Mouse (Mus musculus) cerebellum, adult 9-10 months (tissue): ENCODE measurements around the gene Skida1.

ENCODE experiments used
- DNase-seq: peaks from one replicate; pipeline ENCODE4 v3.0.0; 2022

The Skida1 gene

DNA sequence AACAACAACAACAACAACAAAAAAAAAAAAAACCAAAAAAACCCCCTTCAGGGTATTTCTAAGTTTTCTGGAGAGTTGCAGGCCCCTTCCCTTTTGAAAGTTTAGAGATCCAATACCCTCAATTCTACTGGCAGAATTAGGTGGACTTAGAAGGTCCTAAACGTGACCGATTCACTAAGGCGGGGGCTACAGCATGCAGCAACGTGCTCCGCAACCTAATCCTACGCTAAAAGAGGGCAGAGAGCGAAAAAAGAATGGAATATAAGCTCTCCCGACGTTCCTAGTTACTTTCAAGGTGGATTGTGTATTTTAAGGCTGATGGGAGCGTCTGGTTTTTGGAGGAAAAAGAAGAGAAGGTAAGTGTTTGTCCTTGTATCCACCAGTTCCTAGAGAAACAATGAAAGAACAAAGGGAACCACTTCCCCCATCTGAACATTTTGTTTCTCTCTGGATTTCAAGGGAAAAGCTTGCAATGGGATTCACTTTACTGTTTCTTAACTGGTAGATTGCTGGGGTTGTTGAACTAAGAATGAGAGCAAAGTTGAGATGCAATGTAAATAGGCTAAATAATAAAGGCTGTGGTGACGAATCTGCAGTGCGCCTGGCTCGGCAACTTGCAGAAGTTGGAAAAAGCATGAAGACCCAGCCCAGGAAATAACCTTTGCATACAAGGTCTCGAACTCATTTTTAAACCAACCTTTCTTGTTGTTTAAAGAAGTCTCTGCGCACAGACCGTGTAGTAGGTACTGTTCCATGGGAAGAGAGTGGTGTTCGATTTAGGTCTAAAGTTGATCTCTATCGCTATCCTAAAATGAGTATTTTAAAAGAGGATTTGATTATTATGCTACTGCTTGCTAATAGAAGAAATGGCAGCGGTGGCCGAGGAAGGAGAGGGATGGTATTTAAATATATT lies 6.4 kb upstream of the Skida1 start, which contains the start of gene Mllt10:
Gene Mllt10, plus strand, starts transcription at position 222 of the 913 bp plus-strand sequence.
- DNase-seq: peak; percentile 52

DNA sequence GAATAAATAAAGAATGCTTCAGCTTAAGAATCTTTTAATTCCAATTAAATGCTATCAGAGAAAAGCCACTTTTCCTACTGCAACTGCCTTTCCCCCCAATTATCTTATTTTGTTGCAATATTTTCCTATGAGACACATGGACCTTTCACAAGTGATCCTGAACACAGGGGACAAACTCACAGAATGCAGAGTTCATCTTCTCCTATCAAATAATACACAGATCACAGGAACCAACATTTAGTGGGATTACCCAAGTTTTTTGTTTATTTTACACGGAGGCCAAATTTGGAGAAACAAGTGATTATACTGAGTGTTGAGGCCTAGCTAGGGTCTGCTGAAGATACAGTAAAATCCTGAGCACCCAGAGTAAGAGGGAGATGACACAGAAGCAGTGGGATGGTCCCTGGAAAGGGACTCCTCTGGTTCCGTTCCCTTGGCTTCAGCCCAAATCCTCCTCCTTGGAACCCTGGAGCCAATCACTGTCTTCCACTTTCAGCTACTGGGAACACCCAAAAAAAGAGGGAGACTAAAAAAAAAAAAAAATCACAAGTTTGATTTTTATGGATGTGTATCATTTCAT lies 5.2 kb upstream of the Skida1 start:
- no peak for DNase-seq

DNA sequence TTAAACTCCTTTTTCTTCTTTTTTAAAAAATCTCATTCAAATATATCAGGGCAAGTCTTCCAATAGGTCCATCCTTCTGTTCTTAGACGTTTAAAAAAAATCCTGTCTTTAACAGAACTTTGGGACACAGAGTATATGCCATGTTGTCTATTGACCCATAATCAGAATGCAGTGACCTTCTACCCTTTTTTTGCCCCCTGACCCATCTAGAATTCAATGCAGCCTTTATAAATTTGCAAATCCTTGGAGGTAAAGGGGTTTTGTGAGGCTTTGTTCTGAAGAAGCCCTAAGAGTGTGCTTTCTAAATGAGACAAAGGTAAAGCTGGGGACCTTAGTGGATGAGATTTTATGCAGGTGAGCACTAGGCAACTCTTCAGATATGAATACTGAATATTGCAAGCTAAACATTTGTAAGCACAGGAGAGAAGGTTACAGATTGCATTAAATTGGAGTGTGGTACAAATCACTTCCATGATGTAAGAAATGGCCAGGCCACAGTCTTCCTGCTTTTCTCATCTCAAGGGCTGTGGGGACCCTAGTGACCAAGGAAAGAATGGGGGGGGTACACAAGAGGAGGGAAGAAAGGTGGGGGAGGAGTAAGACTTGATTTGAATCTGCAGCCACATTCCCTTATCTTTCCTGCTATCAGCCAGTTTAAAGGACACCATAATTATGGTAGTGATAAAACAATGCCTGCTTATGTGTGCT lies 4.5 kb upstream of the Skida1 start:
- DNase-seq: no peak

- DNase-seq: no peak
Measured at GRCm38 (mm10) chr2:18052581-18052980, 3.7 kb upstream of the Skida1 start.

GRCm38 (mm10) chr2:18051831-18052170 lies 3.0 kb upstream of the Skida1 start:
- no peak for DNase-seq

- no peak for DNase-seq
Measured at GRCm38 (mm10) chr2:18051026-18051830, 2.4 kb upstream of the Skida1 start.

DNA sequence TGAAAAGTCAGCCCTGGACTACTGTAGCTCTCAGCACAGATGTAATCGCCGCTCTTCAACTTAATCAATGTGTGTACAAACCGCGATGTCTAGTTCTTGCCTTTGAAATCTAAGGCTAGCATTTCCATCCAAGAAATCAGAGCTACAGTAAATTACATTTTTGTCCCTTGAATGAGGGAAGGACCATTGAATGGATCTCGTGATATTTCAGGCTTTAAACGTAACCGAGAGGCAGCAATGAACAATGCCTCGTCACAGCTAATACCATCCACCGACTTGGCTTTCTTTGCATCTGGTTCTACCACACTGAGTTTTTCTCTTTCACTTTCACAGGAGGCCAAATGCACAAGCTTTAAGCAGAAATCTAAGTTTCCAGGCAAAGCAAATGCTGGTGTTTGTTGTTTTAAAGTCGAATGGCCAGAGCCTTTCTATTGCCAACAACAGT lies 1.7 kb upstream of the Skida1 start:
- DNase-seq: no peak

- DNase-seq: no peak
Measured at GRCm38 (mm10) chr2:18050018-18050417, 1.2 kb upstream of the Skida1 start.

DNA sequence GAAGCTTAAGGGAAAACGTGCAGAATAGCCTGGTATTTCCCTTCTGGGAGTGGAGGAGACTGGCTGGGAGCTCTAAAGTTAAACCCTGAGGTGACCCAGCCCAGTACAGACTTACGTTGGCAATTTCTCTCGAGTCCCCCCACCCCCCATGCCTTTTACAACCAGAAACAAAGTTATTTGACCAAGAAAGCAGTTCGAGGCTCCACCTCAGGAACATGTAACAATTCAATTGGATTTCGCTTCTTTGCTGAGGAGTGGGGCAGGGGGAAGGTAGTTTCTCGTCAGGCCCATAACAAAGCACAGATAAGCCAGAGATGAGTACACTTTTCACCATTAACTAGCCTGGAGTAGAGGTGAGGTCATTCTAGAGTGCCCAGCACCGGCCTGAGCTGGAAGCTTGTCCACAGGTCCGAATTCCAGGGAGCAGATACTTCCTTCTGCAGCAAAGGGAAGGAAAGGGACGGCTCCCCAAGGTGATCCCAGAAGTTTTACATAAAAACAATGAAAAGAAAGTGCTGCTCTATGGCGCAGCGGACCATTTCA lies 499 bp upstream of the Skida1 start:
- DNase-seq: no peak

- DNase-seq: peak; percentile 75
Measured at GRCm38 (mm10) chr2:18047646-18048452, 1.0 kb downstream of the Skida1 start.

DNA sequence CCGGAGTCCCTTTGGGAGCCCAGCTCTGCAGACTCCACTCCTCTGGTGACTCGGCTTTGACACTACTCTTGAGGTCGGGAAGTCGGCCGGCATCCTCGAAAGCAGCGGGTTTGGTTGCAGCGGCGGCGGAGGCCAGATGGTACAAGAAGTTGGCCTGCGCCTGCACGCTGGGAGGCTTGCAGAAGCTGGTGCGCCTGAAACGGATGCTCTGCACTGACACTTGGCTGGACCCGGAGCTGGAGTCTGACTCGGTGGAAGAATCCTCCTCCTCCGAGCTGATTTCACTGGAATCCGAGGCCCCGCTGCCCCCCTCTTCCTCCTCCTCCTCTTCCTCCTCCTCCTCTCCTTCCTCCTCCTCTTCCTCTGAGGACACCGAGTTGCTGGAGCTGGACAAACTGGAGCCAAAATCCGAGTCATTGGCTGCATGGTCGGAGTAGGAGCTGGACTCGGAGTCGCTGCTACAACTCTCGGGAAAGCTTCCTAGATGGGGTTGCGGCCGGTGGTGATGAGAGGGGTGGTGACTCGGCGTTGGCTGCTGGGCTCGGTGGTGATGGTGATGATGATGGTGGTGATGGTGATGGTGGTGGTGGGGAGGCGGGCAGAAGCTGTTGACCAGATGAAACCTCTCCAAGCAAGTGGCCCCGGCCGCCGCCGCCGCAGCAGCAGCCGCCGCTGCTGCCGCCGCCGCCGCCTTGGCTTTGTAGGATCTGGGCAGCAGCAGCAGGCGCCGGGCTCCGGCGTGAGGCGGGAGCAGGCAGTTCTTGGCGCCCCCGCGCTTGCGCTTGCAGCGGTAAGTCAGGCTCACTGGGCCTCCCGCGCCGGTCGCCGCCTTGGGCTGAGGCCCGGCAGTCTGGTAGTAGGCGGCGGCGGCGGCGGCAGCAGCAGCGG lies 1.8 kb downstream of the Skida1 start:
- DNase-seq: peak; percentile 68

DNA sequence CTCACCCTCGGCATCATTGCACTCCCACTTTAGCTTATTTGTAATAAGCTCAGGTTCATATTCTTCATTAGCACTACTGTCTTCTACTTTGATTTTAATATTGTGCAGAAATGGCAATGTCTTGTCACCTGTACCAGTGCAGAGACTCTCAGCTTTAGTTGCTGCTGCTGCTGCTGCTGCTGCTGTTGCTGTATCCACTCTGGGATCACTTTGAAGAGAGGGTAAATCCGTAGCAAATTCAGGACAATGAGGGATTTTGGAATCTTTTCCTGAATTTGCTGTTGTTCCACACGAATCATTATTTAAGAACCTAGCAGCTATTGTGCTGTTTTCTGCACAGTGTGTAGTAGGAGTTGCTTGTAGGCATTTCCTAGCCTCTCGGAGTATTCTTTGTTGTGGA lies 2.7 kb downstream of the Skida1 start:
- DNase-seq: no peak

DNA sequence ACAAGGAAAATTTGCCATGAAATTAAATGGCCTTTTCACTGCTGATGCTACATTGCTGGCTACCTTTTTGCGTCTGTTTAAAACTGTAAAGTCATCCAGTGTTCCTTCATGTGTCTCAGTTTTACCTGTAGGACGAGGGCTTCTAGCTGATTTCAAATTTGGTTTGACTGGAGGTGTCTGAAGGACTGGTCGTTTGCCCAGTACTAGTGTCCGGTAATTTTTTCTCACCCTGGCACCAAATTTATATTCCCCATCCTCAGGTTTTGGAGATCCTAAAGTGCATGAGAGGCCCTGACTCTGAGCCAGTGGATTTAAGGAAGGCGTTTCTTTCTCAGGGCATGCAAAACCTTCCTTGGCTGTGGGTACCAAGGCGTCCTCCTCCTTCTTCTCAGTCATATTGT lies 3.1 kb downstream of the Skida1 start:
- no peak for DNase-seq

GRCm38 (mm10) chr2:18045143-18045780 lies 3.6 kb downstream of the Skida1 start:
- DNase-seq: peak; percentile 9

DNA sequence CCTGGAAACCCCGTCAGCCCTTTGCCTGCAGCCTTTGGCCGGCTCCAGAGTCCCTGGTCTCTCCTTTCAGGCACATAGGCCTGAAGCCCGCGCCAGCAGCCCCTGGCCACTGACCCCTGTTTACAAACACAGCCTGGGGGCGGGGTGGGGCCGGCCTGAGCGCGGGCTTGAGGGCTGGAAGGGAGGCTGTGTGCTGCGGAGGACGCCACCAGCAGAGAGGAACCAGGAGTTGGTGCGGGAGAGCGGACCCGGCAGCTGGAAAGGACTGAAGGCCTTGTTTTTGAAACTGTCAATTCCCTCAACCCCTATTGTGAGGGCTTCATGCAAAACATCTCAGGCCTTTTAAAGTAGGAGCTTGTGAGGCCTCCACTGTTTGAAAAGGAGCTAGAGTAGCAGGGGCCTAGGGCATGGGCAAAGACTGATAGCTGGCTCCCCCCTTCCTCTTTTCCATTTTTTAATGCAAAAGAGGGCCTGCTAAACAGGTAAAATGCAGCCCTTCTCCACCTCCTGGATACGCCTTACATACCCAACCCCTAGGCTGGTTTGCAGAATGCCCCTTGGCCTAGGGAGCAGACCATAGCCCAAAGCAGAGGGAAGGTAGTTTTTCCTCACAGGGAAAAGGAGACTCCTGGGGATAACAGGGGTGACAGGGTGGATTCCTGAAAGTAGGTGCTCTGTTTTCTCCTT lies 7.5 kb downstream of the Skida1 start:
- DNase-seq: no peak

DNA sequence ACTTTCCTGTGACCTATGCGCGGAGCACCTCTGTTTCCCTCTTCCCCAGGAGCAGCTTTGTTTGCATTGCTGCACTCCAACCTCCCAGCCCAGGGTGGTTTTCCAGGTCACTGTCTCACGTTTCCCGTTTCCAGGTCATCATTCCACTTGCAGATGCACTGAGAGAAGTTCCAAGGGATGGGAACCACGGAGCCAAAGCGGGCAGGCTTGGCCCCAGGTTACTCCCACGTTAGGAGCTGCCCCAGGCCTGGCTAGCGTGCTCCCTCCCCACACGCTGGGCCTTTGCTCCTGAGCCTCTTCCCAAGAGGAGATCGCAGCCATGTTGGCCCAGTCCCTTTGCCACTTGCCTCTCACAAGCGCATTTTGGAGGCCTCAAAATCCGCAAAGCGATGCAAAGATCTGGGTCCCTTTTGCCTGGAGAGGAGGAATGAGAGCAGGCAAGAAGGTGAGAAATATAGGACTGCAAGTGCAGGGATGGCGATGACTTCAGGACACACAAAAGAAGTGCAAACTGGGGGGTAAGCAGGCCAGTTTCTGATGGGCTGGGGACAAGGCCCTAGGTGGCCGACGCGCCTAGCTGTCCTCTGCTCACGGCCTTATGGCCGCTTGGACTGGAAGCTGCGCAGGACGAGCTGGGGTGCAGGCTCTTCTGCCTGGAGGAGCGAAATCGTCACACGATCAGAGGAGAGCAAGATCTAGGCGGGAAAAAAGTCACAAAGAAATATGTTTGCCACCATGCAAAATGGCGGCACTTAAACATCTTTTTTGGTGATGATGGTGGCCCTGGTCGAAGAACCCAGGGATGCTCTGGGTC lies 8.3 kb downstream of the Skida1 start:
- DNase-seq: no peak

- no peak for DNase-seq
Measured at GRCm38 (mm10) chr2:18039566-18040290, 9.1 kb downstream of the Skida1 start.

DNA sequence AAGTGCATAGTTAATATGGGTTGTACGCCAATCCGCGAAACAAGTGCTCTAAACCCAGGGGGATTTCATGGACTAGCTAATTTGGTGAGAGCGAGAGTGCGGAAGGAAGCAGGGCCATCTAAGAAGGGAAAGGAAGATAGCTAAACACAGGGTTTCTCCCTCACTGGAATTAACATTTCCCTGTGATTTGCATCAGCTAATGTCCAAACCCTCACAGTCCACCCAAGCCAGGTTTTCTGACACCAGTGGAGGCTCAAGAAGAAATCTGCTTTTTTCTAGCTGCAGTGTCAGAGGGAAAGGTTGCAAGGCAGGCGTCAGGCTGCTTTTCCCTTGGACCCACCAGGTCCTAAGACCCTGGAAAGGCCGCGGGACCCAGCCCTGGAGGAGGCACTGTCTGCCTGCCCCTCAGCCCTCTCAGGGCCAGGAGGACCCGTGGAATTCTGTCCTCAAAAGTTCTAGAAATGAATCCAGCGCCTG lies 9.9 kb downstream of the Skida1 start:
- no peak for DNase-seq
